Mouse (Mus musculus) retina, postnatal 1 day (tissue): ENCODE data around the gene Sec61g.
"Not testable (repeated sequence)": the region's sequence is repeated elsewhere in the genome, so short reads cannot be mapped to it uniquely, and the experiment has no call there.

Experiments
- DNase-seq: peaks from one replicate; pipeline ENCODE4 v3.0.0-alpha.2; 2012

Sec61g gene

DNA sequence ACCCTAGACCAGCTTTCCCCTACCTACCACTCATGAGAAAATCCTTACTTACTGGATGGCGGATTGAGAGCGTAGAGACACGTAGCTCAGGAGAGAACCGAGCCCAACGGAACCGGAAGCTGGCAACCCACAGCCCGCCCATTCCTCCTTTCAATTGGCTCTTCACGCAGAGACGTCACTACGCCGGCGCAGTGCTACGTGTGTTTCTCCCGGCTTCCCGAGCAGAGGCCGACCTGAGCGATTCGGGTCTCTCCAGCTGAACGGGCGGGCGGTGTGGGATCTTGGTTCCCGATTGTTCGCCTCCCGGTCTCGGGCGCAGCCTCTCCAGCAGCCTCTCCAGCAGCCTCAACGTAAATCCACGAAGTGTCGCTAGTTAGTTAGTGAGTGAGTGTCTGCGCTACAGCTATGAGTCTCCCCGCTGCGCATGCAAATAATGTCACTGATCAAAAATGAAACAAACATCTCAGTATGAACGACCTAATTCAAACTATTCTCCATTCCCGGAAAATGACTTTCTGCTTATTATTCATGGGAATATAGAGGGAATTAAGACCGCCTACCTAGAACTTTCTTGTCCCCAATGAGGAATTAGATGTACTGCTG lies at the start of gene Sec61g:
Sec61g (minus strand) TSS at position 433 of the 603 bp plus-strand sequence.
- peak; percentile 96 for DNase-seq

DNA sequence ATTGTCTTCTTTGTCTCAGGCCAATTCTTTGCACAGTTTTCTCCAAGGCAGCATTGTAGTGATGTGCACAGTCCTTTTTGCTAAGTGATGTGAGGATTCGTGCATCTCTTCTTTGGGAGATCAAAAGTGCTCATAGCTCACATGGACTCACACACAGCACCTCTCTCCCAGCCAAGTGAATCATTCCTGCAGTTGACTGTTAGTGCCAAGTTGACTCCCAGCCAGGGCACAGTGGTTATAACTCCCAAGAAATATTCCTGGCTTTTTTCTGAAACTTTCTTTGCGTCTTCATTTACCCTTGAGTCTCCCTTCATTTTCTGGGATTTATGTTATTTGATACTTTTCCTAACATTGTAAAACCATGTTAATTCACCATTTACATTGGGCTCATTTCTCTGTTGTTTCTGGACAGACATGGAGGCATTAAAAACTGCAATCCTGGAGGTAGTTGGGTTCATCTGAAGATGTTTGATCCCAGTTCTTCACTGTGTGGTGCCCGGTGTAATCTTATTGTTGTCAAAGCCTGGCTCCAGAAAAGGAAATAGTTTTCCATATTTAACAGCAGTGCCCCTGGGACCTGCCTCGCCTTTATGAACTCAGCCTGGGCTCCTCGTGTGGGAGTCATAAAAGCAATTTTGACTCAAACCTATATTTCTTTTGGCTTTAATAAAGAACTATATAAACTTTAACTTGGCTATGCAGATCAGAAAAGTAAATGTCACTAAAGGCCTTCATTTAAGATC lies 38.3 kb upstream of the Sec61g start:
- no peak for DNase-seq

DNA sequence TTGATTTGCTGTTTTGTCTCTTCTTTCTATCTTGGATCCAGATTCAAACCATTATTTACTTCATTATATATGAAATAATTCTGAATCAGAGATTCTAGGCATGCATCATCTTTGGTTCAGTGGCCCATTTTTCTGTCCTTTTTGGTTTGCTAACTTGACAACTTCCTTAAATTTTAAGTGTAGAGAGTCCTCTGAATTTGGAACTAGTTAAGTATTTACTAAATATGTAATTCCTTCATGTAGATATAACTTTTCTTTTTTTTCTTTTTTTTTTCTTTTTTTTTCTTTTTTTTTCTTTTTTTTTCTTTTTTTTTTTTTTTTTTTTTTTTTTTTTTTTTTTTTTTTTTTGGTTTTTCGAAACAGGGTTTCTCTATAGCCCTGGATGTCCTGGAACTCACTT lies 29.1 kb upstream of the Sec61g start:
- DNase-seq = no peak

DNA sequence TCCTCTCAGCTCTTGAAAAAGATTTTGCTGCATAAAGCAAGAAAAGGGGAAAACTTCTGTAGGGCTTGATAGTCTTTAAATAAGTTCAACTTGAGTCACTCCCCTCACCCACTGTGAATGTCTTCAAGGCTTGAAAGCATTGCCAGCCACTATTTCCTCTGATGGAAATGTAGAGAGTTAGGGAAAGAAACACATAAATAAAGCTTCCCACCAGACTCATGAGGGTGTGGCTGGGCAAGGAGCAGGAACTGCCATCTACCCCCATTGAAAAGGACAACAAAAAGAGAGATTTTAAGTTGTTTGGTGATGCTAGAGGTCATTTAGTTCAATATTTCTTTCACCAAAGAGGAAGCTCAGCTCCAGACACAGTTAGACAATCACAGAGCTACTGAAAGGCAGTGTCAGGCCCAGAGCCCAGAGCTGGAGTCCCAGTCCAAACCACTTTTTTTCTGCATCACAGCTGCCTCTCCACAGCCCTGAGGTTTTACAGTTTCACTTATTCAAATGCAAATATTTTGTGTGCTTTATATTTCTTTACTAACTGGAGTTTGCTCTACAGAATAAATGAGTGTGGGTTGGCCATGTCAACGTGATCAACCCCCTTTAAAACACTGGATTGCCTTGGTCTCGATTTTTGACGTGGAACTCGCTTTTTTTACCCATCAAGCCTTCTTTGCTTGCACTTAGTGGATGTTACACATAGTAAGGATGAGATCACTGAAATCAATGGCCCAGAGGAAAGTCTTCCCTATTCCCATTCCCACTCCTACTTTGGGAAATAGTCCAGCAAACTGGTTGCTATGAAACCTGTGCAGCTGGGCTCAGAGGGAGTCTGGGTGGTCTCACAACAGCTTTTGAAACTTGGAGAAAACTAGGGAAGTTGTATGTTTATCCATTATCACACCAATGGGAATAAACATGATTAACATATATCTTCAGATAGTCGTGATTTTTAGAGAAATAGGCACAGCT lies 26.6 kb upstream of the Sec61g start:
- DNase-seq = no peak

DNA sequence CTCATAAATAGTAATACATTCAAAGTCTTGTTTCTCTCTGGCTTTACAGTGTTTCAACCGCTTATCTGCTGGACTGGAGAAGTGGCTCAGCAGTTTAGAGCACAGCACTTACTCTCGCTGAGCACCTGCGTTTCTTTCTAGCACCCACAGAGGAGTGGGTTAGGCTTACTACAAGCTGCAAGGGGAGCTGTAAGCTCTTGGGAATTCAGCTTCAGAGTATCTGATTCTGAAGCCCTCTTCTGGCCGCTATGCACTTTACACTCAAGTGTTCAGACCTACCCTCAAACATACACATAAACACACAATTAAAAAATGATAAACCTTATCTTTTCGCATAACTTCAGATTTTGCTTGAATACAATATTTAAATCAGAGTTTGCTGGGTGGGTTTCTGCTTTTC lies 24.6 kb upstream of the Sec61g start:
- peak; percentile 52 for DNase-seq

DNA sequence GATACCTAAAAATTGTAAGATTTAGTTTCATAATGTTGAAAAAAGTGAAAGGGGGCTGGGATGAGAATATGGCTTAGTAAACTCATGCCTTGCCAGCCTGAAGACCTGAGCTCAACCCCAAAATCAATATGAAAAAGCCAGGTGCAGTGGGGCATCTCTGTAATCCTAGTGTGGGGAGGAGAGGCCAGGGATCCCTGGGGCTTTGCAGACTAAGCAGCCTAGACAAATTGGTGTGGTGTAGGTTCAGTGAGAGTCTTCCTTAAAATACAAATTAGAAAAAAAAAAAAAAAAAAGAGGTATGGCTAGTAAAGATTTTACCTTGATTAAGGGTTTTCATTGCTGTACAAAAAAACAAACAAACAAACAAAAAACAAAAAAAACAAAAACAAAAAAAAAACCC lies 20.6 kb upstream of the Sec61g start:
- no peak for DNase-seq

DNA sequence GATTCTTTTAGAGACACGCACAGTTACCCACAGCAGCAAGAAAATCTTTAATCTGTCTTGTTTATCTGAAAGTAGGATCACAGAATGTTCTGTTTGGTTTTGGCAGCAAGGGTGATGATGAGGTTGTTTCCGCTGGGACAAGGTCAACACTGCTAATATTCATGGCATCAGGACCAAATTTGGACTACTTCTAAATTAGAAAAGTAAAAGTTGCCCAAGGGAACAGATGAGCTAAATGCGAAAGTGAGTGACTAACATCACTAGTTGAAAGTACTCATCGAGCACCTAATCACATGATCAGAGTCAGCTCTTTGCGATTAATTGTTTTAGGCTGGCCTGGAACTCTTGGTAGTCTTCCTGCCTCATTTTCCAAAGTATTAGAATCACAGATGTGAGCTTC lies 20.1 kb upstream of the Sec61g start:
- DNase-seq = no peak

DNA sequence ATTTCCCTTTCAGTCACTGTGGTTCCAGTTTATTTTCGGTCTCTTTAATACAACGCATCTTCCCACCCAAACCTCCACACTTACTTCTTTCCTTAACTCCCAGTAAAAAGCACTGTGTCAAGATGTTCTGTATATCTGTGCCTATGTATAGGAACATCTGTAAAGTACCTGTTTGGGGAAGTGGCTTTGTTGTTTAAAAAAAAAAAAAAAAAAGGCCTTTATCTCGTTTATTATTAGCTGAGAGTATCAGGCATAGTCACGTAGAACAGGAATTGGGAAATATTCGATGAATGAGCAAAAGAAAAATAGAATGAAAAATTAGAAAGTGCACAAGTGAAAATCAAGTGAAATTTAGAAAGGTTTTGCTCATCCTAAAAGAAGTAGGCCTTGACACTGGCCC lies 19.5 kb upstream of the Sec61g start:
- no peak for DNase-seq

- DNase-seq = no peak
Measured at GRCm38 (mm10) chr11:16526467-16526866, 18.2 kb upstream of the Sec61g start.

DNA sequence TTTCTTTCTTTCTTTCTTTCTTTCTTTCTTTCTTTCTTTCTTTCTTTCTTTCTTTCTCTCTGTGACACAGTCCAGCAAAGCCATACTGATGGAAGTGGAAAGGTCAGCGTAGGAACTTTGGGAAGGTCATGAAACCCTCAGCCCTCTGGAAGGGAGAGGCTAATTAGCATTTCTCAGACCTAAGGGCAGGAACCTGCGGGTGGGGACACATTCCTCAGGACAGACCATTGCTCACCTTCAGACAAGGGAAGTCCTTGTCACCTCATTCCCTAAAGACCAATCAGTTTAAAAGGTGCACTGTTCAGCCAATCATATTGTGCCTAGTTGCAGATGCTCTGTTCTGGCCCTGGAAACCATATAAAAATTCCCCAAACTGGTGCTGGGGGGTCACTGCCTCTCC lies 17.4 kb upstream of the Sec61g start:
- DNase-seq = no peak

GRCm38 (mm10) chr11:16524917-16525640 lies 16.8 kb upstream of the Sec61g start:
- DNase-seq = peak; percentile 72

DNA sequence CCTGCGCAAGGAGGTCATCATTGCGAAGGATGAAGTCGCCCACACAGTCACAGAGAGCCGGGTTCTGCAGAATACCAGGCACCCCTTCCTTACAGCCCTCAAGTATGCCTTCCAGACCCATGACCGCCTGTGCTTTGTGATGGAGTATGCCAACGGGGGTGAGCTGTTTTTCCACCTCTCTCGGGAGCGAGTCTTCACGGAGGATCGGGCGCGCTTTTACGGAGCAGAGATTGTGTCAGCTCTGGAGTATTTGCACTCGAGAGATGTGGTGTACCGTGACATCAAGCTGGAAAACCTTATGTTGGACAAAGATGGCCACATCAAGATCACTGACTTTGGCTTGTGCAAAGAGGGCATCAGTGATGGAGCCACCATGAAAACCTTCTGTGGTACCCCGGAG lies 6.8 kb upstream of the Sec61g start:
- DNase-seq = not testable (repeated sequence)

GRCm38 (mm10) chr11:16514221-16514620 lies 5.9 kb upstream of the Sec61g start:
- DNase-seq = not testable (repeated sequence)

- DNase-seq = no peak
Measured at GRCm38 (mm10) chr11:16507385-16508051, 766 bp downstream of the Sec61g start.

GRCm38 (mm10) chr11:16505999-16506398 lies 2.3 kb downstream of the Sec61g start:
- DNase-seq = no peak

DNA sequence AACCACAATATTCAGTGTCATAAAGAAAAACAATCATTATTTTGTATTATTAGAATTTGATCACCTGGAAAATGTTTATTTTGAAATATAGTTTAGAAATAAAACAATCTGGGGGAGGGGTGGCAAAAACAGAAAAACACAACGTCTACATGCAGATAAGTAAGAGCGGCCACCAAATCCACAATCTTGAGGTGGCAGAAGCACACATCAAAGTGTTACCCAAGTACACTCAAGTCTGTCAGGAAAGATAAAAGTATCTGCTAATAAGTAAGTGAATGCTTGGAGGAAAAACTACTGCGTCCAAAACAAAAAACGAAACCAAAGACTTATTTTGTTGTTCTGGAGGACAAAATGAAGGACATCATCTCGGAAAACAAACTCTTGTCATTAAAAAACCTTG lies 5.1 kb downstream of the Sec61g start:
- DNase-seq = no peak

GRCm38 (mm10) chr11:16502744-16503143 lies 5.5 kb downstream of the Sec61g start:
- no peak for DNase-seq

DNA sequence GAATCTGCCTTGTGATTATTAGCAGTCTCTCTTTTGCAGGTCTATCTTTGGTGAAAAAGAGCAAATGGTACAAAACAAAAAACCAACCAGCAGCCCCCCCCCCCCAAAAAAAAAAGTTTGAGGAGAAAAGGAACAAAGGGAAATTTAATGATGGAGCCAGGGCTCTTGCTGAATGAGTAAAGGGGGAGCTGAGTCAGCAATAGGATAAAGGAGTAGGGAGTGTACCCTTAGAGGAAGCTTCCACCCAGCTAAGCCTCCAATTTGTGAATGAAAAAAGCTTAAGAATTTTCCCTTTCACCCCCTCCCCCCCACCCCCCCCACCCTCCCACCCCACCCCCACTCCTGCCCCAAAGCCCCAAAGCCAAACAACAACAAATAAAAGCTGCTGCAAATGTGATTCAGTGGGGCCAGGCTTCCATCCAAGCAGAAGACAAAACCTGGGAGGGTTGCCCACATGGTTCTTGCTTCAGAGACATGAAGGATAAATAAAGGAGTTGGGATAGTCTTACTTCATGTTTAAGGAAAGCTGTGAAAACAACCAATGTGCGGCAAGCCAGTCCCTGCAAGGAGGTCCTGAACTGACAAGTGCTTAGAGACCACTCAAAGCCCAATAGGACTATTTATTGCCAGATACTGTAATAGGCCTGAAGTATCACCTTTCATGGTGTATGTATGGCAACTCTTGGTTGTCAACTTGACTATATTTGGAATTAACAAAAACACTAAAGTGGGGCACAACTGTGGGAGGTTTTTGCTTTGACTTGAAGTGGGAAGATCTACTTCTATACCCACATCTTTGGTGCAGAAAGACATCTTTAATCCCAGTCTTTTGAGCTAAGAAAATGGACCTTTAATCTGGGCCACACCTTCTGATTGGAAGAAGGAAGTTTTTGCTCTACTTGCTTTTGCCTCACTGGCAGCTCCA lies 9.3 kb downstream of the Sec61g start:
- DNase-seq = no peak
